Mouse (Mus musculus): ENCODE measurements around the gene Rcl1. TPM values are rescaled to one million over a fixed set of nuclear protein-coding genes. Genes with fewer than 3 reads are reported as not detected.
A peak's percentile ranks its signal among the peaks of the same experiment; 100 is the strongest.

Rcl1 gene
- total and polyA plus RNA-seq, 3 experiments: 63.4 to 126 (median 109) TPM

DNA sequence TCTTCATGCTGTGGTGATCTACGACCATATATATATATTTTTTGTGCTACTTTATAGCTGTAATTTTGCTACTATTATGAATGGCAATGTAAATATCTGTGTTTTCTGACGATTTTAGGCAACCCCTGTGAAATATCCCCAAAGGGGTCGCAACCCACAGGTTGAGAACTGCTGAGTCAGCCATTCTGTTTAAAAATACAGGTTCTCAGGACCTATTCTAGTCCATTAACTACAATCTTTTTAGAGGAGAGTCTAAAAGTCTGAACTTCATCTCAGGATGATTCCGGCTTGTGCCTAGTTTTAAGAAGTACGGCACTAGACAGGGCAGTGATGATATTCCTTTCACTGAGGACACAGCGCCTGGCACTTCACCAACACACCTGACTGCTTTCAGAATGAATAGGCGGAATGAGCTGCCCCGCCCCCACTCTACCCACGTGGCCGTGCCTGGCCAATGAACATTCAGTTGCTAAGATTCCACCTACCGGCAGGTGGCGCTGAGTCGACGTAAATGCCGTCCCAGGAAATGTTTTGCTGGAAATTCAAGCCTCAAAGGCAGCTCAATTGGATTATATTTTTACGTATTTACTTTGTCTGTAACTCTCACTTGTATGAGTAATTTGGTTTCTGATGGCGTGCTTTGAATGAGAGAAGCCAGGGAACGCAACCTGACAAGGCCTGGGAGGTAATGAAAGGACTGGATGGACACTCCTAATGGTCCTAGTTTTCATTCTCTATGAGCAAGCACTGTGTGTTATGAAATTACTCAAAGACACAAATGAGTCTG is 37.4 kb upstream of the Rcl1 start:
- in situ Hi-C loops (cut with MboI; ENCODE audit: low pct_ligation_motif_present, low pct_unique_long_range_greater_than_20kb, low sequenced_read_pairs) (loop anchor here (25.0 kb wide), 1 partner anchor 449 kb away; the partner anchor contains the start of gene Ric1), dilution Hi-C loops (cut with MboI; ENCODE audit: extremely low pct_ligation_motif_present, extremely low pct_unique_long_range_greater_than_20kb, low sequenced_read_pairs) (no loop called here)
- peak; percentile 95 for DNase-seq (ENCODE audit: extremely low read depth)
- H3K27me3 ChIP-seq (replicated peaks): no peaks in the 10 kb centered on the region
- peaks cover 2 to 17% of the 10 kb centered on the region in 2 experiments; a peak in 3 of 4 replicates for H3K4me1 ChIP-seq (ENCODE audit: control insufficient read depth in 1 of 2, insufficient read depth in 2 of 2)
- peak overlapping the region; percentile 85 for H3K4me2 ChIP-seq (ENCODE audit: insufficient read depth, low read depth, poor library complexity, severe bottlenecking)
- peak overlapping the region; percentile 24 to 64 (median 44) for H3K4me3 ChIP-seq (replicated peaks in 1 of 3; ENCODE audit: low read depth in 2 of 3, low read length in 2 of 3, poor library complexity in 1 of 3)
- peak overlapping the region; percentile 52; the same call in 1 of the 2 replicates for H3K9ac ChIP-seq (ENCODE audit: insufficient read depth, low read depth)
- TF ChIP-seq MAZ (IDR thresholded peaks at IDR 0.05; ENCODE audit: low read depth, low read length) (peak; percentile 67; the same call in 1 of the 2 replicates), GABPA (IDR thresholded peaks at IDR 0.05; ENCODE audit: insufficient replicate concordance, low read depth, low read length) (no peak), RAD21 (IDR thresholded peaks at IDR 0.05; ENCODE audit: low read depth, low read length) (peak; percentile 98), ZMIZ1 (IDR thresholded peaks at IDR 0.05; ENCODE audit: low read depth, low read length) (no peak), E2F4 (IDR thresholded peaks at IDR 0.05; ENCODE audit: insufficient replicate concordance, low read depth, low read length) (no peak), USF1 (IDR thresholded peaks at IDR 0.05; ENCODE audit: low read depth, low read length) (peak; percentile 99), KAT2A (IDR thresholded peaks at IDR 0.05; ENCODE audit: insufficient replicate concordance, low read length) (no peak), HCFC1 (IDR thresholded peaks at IDR 0.05; ENCODE audit: low read depth, low read length) (peak; percentile 53), BHLHE40 (IDR thresholded peaks at IDR 0.05; ENCODE audit: low read depth, low read length) (peak; percentile 80), SIN3A (IDR thresholded peaks at IDR 0.05; ENCODE audit: low read length) (peak; percentile 77; the same call in 1 of the 2 replicates), JUN (IDR thresholded peaks at IDR 0.05; ENCODE audit: insufficient read depth, low read depth, low read length) (peak; percentile 74), MXI1 (IDR thresholded peaks at IDR 0.05; ENCODE audit: low read depth, low read length) (peak; percentile 73; the same call in 1 of the 2 replicates), MAFK (IDR thresholded peaks at IDR 0.05; ENCODE audit: insufficient replicate concordance, low read length) (peak; percentile 99), POLR2A (IDR thresholded peaks at IDR 0.05; ENCODE audit: low read depth, low read length) (peak; percentile 40), ZKSCAN1 (IDR thresholded peaks at IDR 0.05; ENCODE audit: borderline replicate concordance, low read depth, low read length) (no peak), NRF1 (IDR thresholded peaks at IDR 0.05; ENCODE audit: low read depth, low read length) (no peak), MYC (IDR thresholded peaks at IDR 0.05; ENCODE audit: low read depth, low read length) (peak; percentile 57; the same call in 1 of the 2 replicates), ELF1 (IDR thresholded peaks at IDR 0.05; ENCODE audit: low read depth, low read length) (peak; percentile 70), EP300 (IDR thresholded peaks at IDR 0.05; ENCODE audit: low read length) (peak; percentile 56), TBP (conservative IDR thresholded peaks at IDR 0.05; ENCODE audit: low read depth, low read length) (no peak), CTCF (conservative IDR thresholded peaks at IDR 0.05 in 1 of 2, IDR thresholded peaks at IDR 0.05 in 1 of 2; ENCODE audit: low read depth in 2 of 2, low read length in 2 of 2) (peak; percentile 80 to 96), MEF2A (IDR thresholded peaks at IDR 0.05; ENCODE audit: borderline replicate concordance, low read depth, low read length) (peak; percentile 65), CHD2 (IDR thresholded peaks at IDR 0.05; ENCODE audit: low read length) (peak; percentile 96), ZC3H11A (IDR thresholded peaks at IDR 0.05; ENCODE audit: low read depth, low read length) (peak; percentile 53; the same call in 1 of the 2 replicates), JUND (conservative IDR thresholded peaks at IDR 0.05; ENCODE audit: low read depth, low read length) (peak; percentile 83), NELFE (IDR thresholded peaks at IDR 0.05; ENCODE audit: low read depth, low read length) (0 out of 2 replicates have a peak, but pooled peaks have one; percentile 13), USF2 (conservative IDR thresholded peaks at IDR 0.05; ENCODE audit: low read depth, low read length) (peak; percentile 99), TCF12 (IDR thresholded peaks at IDR 0.05; ENCODE audit: low read depth, low read length) (peak; percentile 73), SMC3 (IDR thresholded peaks at IDR 0.05; ENCODE audit: low read depth, low read length) (peak; percentile 83), IRF4 (IDR thresholded peaks at IDR 0.05; ENCODE audit: low read depth, low read length) (peak; percentile 99), MAX (IDR thresholded peaks at IDR 0.05; ENCODE audit: low read length) (peak; percentile 98), PAX5 (IDR thresholded peaks at IDR 0.05; ENCODE audit: low read length) (no peak), ETS1 (conservative IDR thresholded peaks at IDR 0.05; ENCODE audit: low read depth, low read length) (peak; percentile 59), RCOR1 (conservative IDR thresholded peaks at IDR 0.05; ENCODE audit: low read depth, low read length) (peak; percentile 76; the same call in 1 of the 2 replicates)
- no peaks in the 10 kb centered on the region for H3K79me2 ChIP-seq (replicated peaks; ENCODE audit: control insufficient read depth, extremely low read depth, insufficient read depth, poor library complexity, severe bottlenecking)
- H3K9me3 ChIP-seq (replicated peaks; ENCODE audit: low read length): no peaks in the 10 kb centered on the region
- peak overlapping the region; percentile 15; the same call in 1 of the 2 replicates for H3K27ac ChIP-seq (ENCODE audit: insufficient read depth, low read depth)
- H3K36me3 ChIP-seq (replicated peaks in 1 of 2; ENCODE audit: control insufficient read depth in 1 of 2, insufficient read depth in 1 of 2, low read length in 1 of 2): no peaks in the 10 kb centered on the region

Data from CH12.LX (cell line).